Mouse (Mus musculus) urinary bladder, postnatal 36 days (tissue): ENCODE measurements around the gene Gm21188.
A peak's percentile ranks its signal among the peaks of the same experiment; 100 is the strongest.
"Not testable (repeated sequence)": the region's sequence is repeated elsewhere in the genome, so short reads cannot be mapped to it uniquely, and the experiment has no call there.

Source experiments
- DNase-seq, 2 experiments: peaks; one replicate each; pipeline ENCODE4 v3.0.0; 2022; ENCODE audit warnings: low spot score in 2 of 2, mixed read lengths in 1 of 2

Gm21188 gene

DNA sequence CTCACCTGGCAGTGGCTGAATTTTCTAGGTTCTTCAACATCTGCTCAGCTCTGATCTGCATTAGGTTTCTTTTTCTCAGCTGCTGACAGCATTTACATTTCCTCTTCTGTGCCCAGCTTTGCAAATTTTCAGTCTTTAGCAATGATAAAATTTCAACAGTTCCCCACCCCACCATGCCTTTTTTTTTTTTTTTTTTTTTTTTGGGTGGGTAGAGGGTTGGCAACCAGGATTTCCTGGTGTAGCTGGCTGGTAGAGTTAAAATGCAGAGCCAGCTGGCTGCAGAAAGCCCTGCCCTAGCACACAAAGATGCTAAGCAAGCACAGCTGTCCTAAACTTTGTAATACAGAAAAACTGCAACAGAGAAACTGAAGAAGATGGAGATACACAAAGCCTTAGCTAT lies at the start of gene Gm21188:
Gene Gm21188, minus strand, starts transcription at position 110 of the 400 bp plus-strand sequence.
- not testable (repeated sequence) for DNase-seq

DNA sequence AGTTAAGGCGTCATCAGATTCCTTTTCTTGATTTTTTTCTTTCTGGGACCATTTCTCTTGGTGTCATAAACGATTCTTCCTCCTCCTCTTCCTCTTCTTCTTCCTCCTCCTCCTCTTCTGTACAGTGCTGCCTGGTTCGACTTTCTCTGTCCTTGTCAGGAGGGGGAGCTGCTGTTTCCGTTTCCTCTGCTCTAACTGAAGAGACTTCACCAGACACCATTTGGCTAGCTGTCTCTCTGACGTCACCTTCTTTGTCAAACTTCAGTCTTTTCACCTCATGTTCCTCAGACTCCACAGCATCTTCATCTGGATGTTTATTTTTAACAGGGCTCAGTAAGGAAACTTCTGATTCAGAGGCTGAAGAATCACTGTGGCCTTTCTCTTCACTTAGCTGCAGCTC lies 47.3 kb upstream of the Gm21188 start:
- DNase-seq: not testable (repeated sequence)

DNA sequence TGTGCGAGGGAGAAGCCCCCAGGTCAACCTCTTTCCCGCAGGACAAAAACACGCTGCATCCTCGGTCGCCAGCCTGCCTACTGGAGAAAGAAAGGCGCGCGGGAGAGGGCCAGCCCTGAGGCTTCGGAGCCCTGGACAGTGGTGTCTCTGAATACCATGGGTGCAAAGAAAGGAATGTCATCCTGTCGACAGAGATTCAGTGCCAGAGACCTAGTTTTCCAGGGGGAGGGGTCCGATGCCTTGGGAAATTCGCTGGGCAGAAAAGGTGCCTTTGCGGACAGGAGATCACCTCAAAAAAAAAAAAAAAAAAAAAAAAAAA lies 44.9 kb upstream of the Gm21188 start:
- not testable (repeated sequence) for DNase-seq

DNA sequence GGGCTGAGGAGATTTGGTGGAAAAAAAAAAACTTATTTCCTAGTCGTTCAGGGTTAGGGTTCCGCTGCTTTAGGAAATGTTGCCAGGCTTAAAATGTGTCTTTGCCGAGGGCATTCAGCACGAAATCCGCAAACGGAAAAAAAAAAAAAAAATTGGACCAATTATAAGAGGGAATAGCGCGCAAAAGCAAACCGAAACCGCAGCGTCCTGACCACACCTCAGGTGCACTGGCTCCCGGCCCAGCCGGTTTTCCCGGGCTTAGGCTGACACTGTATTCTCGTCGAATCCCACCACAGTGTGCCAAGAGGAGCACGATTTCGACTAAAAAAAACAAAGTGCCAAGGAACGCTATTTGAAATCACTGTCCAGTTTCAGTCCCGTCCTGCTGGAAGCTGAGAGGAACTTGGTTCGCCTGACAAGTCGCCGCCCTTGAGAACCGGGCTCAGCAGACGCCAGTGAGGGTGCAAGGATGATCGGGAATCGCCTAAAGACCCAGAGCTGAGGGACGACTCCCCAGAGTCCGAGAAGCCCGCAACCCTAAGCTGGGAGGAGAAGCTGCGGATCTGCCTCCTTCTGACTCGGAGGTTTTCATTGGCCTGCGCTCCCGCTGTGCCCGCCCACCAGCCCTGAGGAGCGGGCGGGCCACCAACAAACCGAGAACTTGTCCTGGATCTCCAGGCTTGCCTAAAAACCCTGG lies 44.4 kb upstream of the Gm21188 start:
- not testable (repeated sequence) for DNase-seq

DNA sequence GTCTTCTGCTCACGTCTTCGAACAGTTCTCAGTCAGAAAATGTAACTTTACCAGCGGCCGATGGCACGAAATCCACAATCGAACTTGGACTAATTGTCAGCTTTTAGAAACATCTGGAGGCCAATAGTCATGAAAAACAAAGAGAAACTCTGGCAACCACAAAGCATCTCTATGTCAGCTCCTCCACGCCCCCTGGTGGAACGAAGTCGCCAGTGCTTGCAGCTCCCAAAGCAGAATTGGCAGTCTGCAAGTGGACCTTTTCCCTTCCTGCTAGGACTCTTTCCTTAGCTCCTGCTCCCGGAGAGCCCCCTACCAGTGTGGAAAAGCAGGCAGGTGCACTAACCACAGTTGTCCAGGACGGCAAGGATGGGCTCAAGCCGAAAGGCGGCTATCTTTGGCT lies 41.0 kb upstream of the Gm21188 start:
- not testable (repeated sequence) for DNase-seq

DNA sequence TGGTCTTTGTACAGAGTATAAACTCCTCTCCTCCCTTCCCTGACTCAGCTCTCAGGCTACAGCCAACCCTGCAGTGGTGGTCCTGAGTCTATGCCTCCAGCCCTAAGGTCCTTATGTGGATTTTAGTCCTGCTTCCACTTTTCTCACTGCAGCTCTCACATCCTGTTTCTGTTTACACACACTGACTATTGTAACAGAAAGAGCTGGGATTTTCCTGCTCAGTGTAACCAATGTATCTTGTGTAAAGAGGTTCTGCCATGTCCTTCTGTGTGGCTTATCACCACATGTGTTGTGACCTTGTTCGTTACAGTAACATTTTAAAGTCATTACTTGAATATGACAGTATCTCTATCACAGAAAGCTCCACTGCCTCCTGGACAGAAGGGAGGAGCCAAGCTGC lies 27.6 kb upstream of the Gm21188 start:
- DNase-seq: not testable (repeated sequence)

DNA sequence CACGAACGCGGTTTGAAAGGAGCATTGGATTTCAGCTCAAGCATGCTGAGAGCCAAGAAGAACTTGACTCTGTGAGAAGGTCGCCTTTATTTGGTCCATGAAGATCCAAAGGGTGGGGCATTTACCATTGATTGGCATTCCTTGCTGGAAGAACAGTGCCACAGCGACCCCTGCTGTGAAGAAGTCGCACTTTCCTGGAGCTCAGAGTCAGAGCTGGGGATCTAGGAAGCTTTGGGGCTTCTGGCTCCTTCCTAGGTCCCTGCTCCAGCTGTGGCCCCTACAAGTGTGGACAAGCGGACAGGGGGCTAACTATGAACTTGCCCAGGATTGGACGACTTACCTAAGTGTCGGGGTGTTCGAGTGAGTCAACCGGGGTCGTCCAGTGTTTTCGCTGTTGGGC lies 18.9 kb upstream of the Gm21188 start:
- DNase-seq: not testable (repeated sequence)

DNA sequence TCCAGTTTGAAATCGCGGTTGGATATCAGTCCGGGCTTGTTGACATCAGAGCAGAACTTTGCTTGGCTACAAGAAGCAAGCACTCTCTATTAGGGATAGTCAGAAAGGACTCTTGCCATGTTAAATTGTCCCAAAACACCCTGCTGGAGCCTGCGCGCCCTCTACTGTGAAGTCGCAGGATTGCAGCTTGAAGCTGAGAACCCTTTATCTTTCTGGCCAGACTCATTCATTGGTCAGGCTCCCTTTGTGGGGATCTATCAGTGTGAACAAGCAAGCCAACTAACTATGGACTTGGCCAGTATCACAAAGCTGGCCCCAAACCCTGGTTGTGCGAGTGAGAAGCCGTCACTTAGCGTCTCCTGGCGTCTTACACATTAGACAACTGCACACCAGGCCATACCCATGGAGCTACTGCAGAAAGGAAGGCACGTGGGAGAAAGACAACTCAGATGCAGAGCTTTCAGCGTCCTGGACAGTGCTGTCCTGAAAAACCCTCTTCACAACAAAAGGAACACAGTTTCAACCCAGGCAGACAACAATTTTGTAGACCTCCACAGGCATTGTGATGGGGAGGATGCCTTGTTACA lies 18.1 kb upstream of the Gm21188 start:
- not testable (repeated sequence) for DNase-seq

DNA sequence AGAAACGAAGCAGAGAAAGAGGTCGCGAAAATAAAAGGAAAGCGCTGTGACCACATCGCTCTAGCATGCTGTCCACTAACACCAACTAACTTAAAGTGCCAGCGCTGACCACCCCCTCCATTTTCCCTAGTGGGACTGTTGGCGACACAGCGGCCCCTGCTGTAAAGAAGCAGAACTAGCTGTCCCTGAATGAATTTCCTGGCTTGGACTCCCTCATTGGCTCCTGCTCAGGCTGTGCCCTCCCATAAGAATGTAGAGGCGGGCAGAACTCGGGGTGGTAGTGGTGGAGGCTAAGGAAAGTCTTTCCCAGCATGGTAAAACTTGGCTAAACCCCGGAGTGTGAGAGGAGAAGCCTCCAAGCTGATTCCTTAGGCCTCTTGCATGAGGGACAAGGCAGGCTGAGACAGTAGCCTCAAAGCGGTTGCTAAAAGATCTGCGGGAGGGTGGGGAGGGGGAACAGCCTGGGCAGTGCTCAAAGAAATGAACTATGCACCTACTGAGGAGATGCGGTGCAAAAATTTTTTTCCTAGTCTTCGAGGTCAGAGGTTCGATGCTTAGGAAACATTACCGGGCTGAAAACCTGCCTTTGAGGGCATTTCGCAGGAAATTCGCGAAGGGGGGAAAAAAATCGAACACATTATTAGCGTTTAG lies 11.6 kb upstream of the Gm21188 start:
- DNase-seq: not testable (repeated sequence)

DNA sequence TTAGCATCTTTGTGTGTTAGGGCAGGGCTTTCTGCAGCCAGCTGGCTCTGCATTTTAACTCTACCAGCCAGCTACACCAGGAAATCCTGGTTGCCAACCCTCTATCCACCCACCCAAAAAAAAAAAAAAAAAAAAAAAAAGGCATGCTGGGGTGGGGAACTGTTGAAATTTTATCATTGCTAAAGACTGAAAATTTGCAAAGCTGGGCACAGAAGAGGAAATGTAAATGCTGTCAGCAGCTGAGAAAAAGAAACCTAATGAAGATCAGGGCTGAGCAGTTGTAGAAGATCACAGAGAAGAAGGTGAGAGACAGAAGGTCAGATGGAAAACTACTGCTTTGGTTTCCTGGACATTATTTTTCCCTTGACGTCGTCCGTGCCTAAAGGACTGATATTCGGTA lies 10.9 kb upstream of the Gm21188 start:
- not testable (repeated sequence) for DNase-seq

DNA sequence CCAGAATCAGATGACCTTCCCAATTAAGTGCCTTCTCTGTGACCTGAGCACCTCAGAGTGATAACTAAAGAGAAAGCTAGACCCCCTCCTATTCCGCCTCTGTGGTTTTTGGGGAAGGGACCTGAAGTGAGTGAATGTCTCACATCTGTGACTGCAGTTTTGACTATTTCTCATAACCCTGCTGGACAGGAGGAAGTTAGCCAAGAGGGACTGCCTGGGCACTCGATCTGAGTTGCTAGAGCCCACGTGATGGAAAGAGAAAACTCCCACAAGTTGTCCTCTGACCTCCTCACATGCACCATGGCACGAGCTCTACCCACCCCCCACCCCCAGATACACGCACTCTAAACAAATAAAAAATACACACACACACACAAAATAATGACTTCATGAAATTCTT lies 3.4 kb downstream of the Gm21188 start:
- not testable (repeated sequence) for DNase-seq

DNA sequence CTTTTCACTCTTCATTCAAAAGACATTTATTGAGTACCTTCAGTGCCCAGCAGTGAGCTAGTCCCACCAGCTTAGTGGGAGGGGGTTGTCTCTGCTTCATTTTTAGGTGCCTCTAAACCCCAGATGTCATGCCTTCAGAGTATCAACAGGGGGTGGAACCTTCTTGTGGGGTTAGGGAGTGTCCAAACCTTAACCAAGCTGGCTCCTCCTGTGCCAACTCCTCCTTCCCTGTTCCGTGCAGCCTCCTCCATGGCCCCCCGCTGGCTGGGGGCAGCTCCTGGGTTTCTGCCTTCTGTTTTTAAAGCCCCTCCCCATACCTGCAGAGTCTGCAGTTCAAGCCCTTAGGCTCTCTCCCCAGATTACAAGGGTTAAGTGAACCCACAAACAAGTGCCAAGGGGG lies 3.8 kb downstream of the Gm21188 start:
- DNase-seq: not testable (repeated sequence)

DNA sequence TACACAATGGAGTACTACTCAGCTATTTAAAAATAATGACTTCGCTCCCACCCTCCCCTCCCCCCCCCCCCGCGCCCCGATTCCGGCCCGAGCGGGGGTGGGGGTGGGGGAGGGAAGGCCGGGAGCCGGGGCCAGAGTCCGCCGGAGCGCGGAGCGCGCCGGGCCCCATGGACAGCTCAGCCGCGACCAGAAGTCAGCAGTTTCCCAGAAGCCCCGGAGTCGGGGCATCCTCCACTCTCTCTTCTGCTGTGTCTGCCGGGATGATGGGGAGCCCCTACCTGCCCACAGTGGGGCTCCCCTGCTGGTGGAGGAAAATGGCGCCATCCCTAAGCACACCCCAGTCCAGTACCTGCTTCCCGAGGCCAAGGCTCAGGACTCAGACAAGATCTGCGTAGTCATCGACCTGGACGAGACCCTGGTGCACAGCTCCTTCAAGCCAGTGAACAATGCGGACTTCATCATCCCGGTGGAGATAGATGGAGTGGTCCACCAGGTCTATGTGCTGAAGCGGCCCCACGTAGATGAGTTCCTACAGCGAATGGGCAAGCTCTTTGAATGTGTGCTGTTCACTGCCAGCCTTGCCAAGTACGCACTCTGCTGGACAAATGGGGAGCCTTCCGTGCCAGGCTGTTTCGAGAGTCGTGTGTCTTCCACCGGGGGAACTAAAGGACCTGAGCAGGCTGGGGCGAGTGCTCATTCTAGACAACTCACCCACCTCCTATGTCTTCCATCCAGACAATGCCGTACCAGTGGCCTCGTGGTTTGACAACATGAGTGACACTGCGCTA lies 5.4 kb downstream of the Gm21188 start:
- not testable (repeated sequence) for DNase-seq

DNA sequence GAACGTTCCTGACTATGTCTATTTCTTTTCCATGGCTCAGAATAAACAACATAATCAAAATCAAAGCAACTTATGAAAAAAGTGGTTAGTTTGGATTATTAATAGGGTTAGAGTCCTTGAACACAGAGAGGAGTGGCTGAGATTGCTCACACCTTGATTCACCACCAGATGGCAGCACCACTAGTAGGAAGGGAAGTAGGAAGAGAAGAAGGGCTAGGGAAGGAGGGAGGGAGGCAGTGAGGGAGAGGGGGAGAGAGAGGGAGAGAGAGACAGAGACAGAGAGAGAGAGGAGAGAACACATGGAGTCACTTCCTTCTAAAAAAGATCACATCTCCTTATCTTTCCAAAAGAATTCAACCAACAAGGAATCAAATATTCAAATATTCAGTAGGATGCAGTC lies 10.8 kb downstream of the Gm21188 start:
- peak in 1 of 2 experiments; percentile 3 for DNase-seq

DNA sequence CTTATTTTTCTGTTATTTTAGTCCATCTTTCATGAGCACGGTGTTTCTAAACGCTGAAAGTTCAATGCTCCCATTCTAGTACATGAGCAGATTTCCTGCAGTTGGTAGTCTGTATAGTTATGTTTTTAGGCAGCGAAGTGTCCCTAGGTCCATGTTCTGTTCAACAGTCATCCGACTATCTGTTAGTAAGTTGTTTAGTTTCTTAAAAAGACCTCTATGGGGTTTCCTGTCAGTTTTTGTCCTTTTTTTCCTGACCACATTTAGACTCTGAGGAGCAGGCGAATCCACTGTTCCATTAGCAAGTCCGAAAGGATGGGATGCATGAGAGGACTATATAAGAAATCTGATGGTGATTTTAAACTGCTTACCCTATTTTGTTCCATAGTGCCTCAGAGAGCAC lies 14.1 kb downstream of the Gm21188 start:
- DNase-seq: not testable (repeated sequence)

DNA sequence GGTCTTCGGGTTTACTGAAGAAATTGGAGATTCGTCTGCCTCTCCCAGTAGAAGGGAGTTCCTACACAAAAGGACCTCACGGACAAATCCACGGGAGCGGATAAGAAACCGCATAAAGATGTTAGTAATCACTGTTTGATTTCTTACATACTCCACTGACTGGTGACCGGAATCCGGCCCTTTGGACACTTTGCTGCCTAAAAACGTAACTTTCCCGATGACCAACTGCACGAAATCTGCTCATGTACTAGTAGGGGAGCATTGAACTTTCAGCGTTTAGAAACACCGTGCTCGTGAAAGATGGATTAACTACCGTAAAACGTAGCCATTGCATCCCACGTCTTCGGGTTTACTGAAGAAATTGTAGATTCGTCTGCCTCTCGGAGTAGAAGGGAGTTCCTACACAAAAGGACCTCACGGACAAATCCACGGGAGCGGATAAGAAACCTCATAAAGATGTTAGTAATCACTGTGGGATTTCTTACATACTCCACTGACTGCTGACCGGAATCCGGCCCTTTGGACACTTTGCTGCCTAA lies 15.3 kb downstream of the Gm21188 start:
- peak in 1 of 2 experiments; percentile 12 for DNase-seq

DNA sequence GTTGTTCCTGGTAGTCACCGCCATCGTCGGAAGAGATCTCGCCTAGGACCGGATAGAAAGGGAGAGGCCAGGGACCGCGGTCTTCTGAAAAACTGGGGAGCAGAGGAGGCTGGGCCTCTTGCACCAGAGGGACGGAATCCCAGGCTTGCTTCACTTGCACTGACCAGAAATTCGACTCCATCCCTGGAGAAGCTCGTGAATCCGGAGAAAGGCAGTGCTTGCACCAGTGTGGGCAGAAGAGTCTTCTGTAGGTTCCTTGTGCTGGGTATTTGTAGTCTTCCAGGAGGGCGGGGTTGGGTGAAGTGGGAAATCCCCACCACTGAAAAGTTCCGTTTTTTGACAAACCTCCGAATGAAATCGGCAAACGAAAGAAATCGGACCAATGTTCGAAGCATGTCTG lies 16.8 kb downstream of the Gm21188 start:
- DNase-seq: not testable (repeated sequence)

DNA sequence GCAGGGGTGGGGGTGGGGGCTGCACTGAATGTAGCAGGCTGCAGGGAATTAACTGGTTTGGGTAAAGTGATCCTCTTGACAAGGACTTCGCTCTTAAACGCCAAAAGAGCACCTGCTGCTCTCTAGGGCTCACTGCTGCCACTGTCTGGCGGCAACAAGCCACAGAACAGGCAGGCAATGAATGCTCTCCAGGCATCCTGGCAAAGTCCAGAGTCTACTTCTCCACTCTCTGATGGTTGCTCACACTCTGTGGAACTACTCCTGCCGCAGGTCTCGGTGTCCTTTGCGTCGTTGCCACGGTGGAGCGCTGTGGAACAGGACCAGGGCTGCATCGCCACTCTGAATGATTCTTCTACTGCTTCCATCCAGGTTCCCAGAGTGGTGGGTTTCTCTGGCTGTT lies 17.4 kb downstream of the Gm21188 start:
- DNase-seq: not testable (repeated sequence)

DNA sequence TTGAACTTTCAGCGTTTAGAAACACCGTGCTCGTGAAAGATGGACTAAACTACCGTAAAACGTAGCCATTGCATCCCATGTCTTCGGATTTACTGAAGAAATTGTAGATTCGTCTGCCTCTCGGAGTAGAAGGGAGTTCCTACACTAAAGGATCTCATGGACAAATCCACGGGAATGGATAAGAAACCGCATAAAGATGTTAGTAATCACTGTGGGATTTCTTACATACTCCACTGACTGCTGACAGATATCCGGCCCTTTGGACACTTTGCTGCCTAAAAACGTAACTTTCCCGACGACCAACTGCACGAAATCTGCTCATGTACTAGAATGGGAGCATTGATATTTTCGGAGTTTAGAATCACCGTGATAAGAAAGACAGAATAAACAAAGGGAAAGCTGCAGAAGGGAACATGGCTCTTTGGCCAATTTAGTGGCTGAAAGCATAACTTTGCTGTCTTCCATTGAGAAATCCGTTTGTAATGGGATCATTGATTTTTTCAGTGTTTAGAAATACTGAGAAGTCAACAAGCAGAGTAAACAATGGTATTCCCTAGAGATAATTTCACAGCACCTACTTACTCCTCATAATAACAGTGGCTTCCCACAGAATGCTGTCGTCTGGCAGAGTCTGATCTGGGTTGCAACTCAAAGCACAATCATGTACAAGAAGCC lies 18.3 kb downstream of the Gm21188 start:
- peak in 1 of 2 experiments; percentile 19 for DNase-seq

DNA sequence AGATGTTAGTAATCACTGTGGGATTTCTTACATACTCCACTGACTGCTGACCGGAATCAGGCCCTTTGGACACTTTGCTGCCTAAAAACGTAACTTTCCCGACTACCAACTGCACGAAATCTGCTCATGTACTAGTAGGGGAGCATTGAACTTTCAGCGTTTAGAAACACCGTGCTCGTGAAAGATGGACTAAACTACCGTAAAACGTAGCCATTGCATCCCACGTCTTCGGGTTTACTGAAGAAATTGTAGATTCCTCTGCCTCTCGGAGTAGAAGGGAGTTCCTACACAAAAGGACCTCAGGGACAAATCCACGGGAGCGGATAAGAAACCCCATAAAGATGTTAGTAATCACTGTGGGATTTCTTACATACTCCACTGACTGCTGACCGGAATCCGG lies 20.3 kb downstream of the Gm21188 start:
- DNase-seq: peak in 1 of 2 experiments; percentile 20

DNA sequence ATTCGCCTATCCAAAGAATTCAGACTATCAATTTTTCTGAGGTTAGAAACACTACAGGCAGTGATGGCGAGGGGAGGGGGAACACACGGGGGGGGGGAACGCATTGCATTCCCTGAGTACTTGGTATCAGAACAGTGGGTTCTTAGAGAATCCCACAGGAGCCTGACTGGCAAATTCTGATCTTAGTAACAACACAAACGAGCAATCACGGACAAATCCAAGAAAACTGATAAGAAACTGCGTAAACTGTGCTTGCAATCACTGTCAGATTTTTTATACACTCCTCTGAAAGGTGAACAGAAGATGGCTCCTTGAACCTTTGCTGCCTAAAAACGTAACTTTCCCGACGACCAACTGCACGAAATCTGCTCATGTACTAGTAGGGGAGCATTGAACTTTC lies 24.6 kb downstream of the Gm21188 start:
- not testable (repeated sequence) for DNase-seq
